Mouse (Mus musculus) erythroblast, embryonic 14.5 days (primary cell): ENCODE data around the gene Wfdc15a.

Source experiments
- GATA1 ChIP-seq: IDR thresholded peaks from 2 replicates; pipeline ENCODE4 v1.6.1; 2012; ENCODE audit warnings: low read length, inconsistent platforms, mixed read lengths
- TAL1 ChIP-seq: IDR thresholded peaks from 3 replicates; pipeline ENCODE4 v1.6.1; 2012; ENCODE audit warnings: low read length, inconsistent platforms, mixed read lengths

DNA sequence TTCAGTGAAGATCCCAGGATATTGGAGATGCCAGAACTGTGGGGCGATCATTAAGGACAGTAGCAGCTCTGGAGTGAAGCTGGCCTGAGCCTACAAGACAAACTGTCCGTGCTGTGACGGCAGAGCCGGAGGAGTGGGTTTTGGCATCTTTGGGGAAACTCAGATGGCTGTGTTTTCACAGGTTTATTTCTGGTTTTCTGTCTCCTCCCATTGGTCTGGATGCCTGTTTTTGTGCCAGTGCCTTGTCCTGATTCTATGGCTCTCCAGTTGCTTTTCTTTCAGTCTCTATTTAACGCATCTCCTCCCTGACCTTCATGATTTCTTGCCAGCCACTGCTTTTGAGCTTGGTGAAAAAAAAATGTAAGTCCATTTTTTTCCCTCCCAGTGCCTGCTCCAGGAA, 12.8 kb upstream of the Wfdc15a start:
- TF ChIP-seq GATA1 (no peak), TAL1 (no peak)
